Mouse (Mus musculus) ES-E14 (cell line): ENCODE measurements around the gene Susd1. TPM values are rescaled to one million over a fixed set of nuclear protein-coding genes. Genes with fewer than 3 reads are reported as not detected.

ENCODE experiments used
- DNase-seq: peaks from one replicate; pipeline ENCODE4 v3.0.0-alpha.2; 2013; ENCODE audit warnings: low read depth, low spot score
- H3K27ac ChIP-seq: 2 replicates; pipeline ENCODE4 v1.5.1; 2012; ENCODE audit warnings: low read depth, mild to moderate bottlenecking, low read length, moderate library complexity, mixed read lengths; ENCODE audit not compliant: poor library complexity, insufficient read depth, severe bottlenecking
- H3K36me3 ChIP-seq: 2 replicates; pipeline ENCODE4 v1.6.1; 2012; ENCODE audit warnings: mild to moderate bottlenecking, low read length, moderate library complexity, mixed read lengths; ENCODE audit not compliant: control insufficient read depth, poor library complexity, insufficient read depth, severe bottlenecking
- H3K4me1 ChIP-seq, 2 experiments: fragments of 150-350 bp in 1 of 2; sonication (generic) in 1 of 2; 2 replicates each; pipeline ENCODE4 v1.6.1; 2012; ENCODE audit warnings: low read length in 2 of 2, mild to moderate bottlenecking in 1 of 2, mixed read lengths in 1 of 2; ENCODE audit not compliant: control insufficient read depth in 2 of 2, insufficient read depth in 2 of 2, poor library complexity in 1 of 2
- H3K4me3 ChIP-seq, 2 experiments: fragments of 150-350 bp in 1 of 2; sonication (generic) in 1 of 2; 2 replicates each; pipeline ENCODE4 v1.5.1; 2012; ENCODE audit warnings: low read length in 2 of 2, low read depth in 1 of 2, mild to moderate bottlenecking in 1 of 2, mixed read lengths in 1 of 2; ENCODE audit not compliant: insufficient read depth in 1 of 2, poor library complexity in 1 of 2, severe bottlenecking in 1 of 2
- H3K9ac ChIP-seq: 2 replicates; pipeline ENCODE4 v1.6.1; 2012; ENCODE audit warnings: low read depth, mild to moderate bottlenecking, low read length, mixed read lengths; ENCODE audit not compliant: poor library complexity, insufficient read depth, severe bottlenecking
- H3K9me3 ChIP-seq: fragments of 150-350 bp; sonication (generic); 2 replicates; pipeline ENCODE4 v1.6.1; 2012; ENCODE audit warnings: low read depth, mild to moderate bottlenecking, low read length; ENCODE audit not compliant: control insufficient read depth, insufficient read depth
- CHD2 ChIP-seq: IDR thresholded peaks from 2 replicates; pipeline ENCODE4 v1.6.1; 2014; ENCODE audit warnings: mild to moderate bottlenecking, low read depth, low read length, inconsistent platforms
- HCFC1 ChIP-seq: IDR thresholded peaks from 2 replicates; pipeline ENCODE4 v1.6.1; 2012; ENCODE audit warnings: low read length, inconsistent platforms, borderline replicate concordance; ENCODE audit not compliant: insufficient read depth
- MAFK ChIP-seq: IDR thresholded peaks from 2 replicates; pipeline ENCODE4 v1.6.1; 2014; ENCODE audit warnings: mild to moderate bottlenecking, low read depth, low read length, inconsistent platforms; ENCODE audit not compliant: insufficient read depth
- ZC3H11A ChIP-seq: IDR thresholded peaks from 2 replicates; pipeline ENCODE4 v1.6.1; 2012; ENCODE audit warnings: low read depth, mild to moderate bottlenecking, inconsistent platforms, low read length, borderline replicate concordance
- ZNF384 ChIP-seq: IDR thresholded peaks from 2 replicates; pipeline ENCODE4 v1.6.1; 2012; ENCODE audit warnings: low read depth, low read length, inconsistent platforms
- in situ Hi-C, 2 experiments: fragments of 600-800 bp; cut with MboI; formaldehyde crosslinking; loops; one replicate each; pipeline ENCODE4 v1.15.1; 2025; ENCODE audit warnings: low sequenced_read_pairs in 2 of 2, inconsistent platforms in 1 of 2; ENCODE audit not compliant: unreplicated experiment in 2 of 2
- total RNA-seq: library from RNA; depleted of rRNA; stranded (reverse); fragments of 300-350 nt; gene quantifications from 2 replicates; pipeline ENCODE4 v1.2.3, GENCODE M21; 2012

The Susd1 gene
- total RNA-seq, 1 experiment, result 7.7 TPM

GRCm38 (mm10) chr4:59331633-59332032, 106.8 kb downstream of the Susd1 start:
- no peaks in the 10 kb centered on the region for H3K4me1 ChIP-seq
- no peak overlapping the region for H3K4me3 ChIP-seq
- DNase-seq, result no peak
- no peak overlapping the region for H3K9ac ChIP-seq
- in situ Hi-C loops, result loop anchor here (10.0 to 25.0 kb wide), 2 partner anchors 237 to 244 kb away; no protein-coding TSS in a partner anchor
- TF ChIP-seq ZNF384 (no peak), ZC3H11A (no peak), MAFK (no peak), CHD2 (no peak), HCFC1 (no peak)
- no peak overlapping the region for H3K27ac ChIP-seq
- no peaks in the 10 kb centered on the region for H3K9me3 ChIP-seq
- peaks cover 2% of the 10 kb centered on the region; the same call in 1 of the 2 replicates for H3K36me3 ChIP-seq

GRCm38 (mm10) chr4:59330961-59331604, 107.3 kb downstream of the Susd1 start:
- Histone ChIP-seq H3K9ac (no peak overlapping the region), H3K4me3 (no peak overlapping the region), H3K9me3 (no peaks in the 10 kb centered on the region), H3K27ac (no peak overlapping the region), H3K4me1 (no peaks in the 10 kb centered on the region), H3K36me3 (peaks cover 2% of the 10 kb centered on the region; the same call in 1 of the 2 replicates)
- in situ Hi-C loops, result loop anchor here (10.0 to 25.0 kb wide), 2 partner anchors 236 to 244 kb away; no protein-coding TSS in a partner anchor
- no peak for DNase-seq
- TF ChIP-seq MAFK, result no peak
- TF ChIP-seq ZNF384, result no peak
- no peak for TF ChIP-seq HCFC1
- TF ChIP-seq ZC3H11A, result no peak
- TF ChIP-seq CHD2, result no peak

- TF ChIP-seq HCFC1 (no peak), CHD2 (no peak), MAFK (no peak), ZC3H11A (no peak), ZNF384 (no peak)
- H3K9me3 ChIP-seq, result no peaks in the 10 kb centered on the region
- no peak overlapping the region for H3K4me3 ChIP-seq
- no peaks in the 10 kb centered on the region for H3K4me1 ChIP-seq
- H3K9ac ChIP-seq, result no peak overlapping the region
- in situ Hi-C loops, result loop anchor here (10.0 to 25.0 kb wide), 2 partner anchors 235 to 242 kb away; no protein-coding TSS in a partner anchor
- peaks cover 2% of the 10 kb centered on the region; the same call in 1 of the 2 replicates for H3K36me3 ChIP-seq
- H3K27ac ChIP-seq, result no peak overlapping the region
- no peak for DNase-seq
Measured at GRCm38 (mm10) chr4:59329461-59330304, 108.8 kb downstream of the Susd1 start.

GRCm38 (mm10) chr4:59328821-59329220, 109.6 kb downstream of the Susd1 start:
- TF ChIP-seq ZC3H11A, result no peak
- TF ChIP-seq CHD2, result no peak
- TF ChIP-seq HCFC1, result no peak
- TF ChIP-seq MAFK, result no peak
- TF ChIP-seq ZNF384, result no peak
- in situ Hi-C loops, result loop anchor here in 1 of 2 experiments (25.0 kb wide), 1 partner anchor 242 kb away; no protein-coding TSS in a partner anchor
- H3K4me1 ChIP-seq, result no peaks in the 10 kb centered on the region
- no peak overlapping the region for H3K27ac ChIP-seq
- peaks cover 2% of the 10 kb centered on the region; the same call in 1 of the 2 replicates for H3K36me3 ChIP-seq
- DNase-seq, result no peak
- no peaks in the 10 kb centered on the region for H3K9me3 ChIP-seq
- no peak overlapping the region for H3K9ac ChIP-seq
- no peak overlapping the region for H3K4me3 ChIP-seq
